Mouse (Mus musculus) intestine, embryonic 15.5 days (tissue): ENCODE data around the gene Klhl29. TPM values are rescaled to one million over a fixed set of nuclear protein-coding genes. Genes with fewer than 3 reads are reported as not detected.

Source experiments
- ATAC-seq: fragments of 200-750 bp; cut with Nextera tagmentation; 2 replicates; pipeline ENCODE4 v1.8.0; 2017; ENCODE audit warnings: moderate TSS enrichment, moderate library complexity
- H3K27ac ChIP-seq: fragments of 300-500 bp; sonication (generic); 2 replicates; pipeline ENCODE4 v1.5.1; 2015; ENCODE audit warnings: mild to moderate bottlenecking, inconsistent platforms
- H3K27me3 ChIP-seq: fragments of 300-500 bp; sonication (generic); replicated peaks from 2 replicates; pipeline ENCODE4 v1.6.1; 2015; ENCODE audit warnings: inconsistent platforms
- H3K36me3 ChIP-seq: fragments of 300-500 bp; sonication (generic); 2 replicates; pipeline ENCODE4 v1.6.1; 2015; ENCODE audit warnings: inconsistent platforms
- H3K4me1 ChIP-seq: fragments of 300-500 bp; sonication (generic); replicated peaks from 2 replicates; pipeline ENCODE4 v1.6.1; 2015; ENCODE audit warnings: inconsistent platforms
- H3K4me2 ChIP-seq: fragments of 300-500 bp; sonication (generic); replicated peaks from 2 replicates; pipeline ENCODE4 v1.6.1; 2015; ENCODE audit warnings: mild to moderate bottlenecking, inconsistent platforms
- H3K4me3 ChIP-seq: fragments of 300-500 bp; sonication (generic); replicated peaks from 2 replicates; pipeline ENCODE4 v1.5.1; 2015; ENCODE audit warnings: inconsistent platforms
- H3K9ac ChIP-seq: fragments of 300-500 bp; sonication (generic); 2 replicates; pipeline ENCODE4 v1.6.1; 2015; ENCODE audit warnings: inconsistent platforms
- H3K9me3 ChIP-seq: fragments of 300-500 bp; sonication (generic); 2 replicates; pipeline ENCODE4 v1.6.1; 2016; ENCODE audit warnings: inconsistent platforms
- WGBS: fragments of 180-500 bp; shearing (Covaris S2); methylation state at CpG from one replicate; pipeline ENCODE4 v1.1.7; 2015; 5-methylcytosine and 5-hydroxymethylcytosine counted together
- polyA plus RNA-seq: library from polyadenylated mRNA; unstranded; fragments of >200 nt; fragmentation: Nextera tagmentation; extraction: Ambion mirVana; gene quantifications from 2 replicates; pipeline ENCODE4 v1.2.1, GENCODE M21; 2015

Gene Klhl29
- polyA plus RNA-seq, 1 experiment from 2014 or later = 0.94 TPM

DNA sequence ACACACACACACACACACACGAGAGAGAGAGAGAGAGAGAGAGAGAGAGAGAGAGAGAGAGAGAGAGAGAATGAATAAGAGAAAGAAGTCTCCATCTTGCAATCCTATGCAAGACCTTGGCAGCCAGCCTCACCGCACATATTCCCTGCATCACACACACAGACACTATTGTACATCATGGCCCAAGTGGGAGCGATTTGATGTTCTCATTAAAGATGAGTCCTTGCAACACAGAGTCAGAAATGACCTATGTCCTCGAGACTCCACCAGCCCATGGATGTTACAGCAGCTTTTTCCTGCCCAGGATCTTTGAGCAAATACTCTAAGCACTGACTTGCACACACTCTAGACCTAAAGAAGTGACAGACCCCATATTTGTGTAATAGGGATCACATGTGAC is 114.0 kb downstream of the Klhl29 start:
- H3K4me1 ChIP-seq = no peaks in the 10 kb centered on the region
- 75% methylated on average over 4 of the region's 4 CpGs for WGBS
- ATAC-seq = no peak
- H3K36me3 ChIP-seq = no peaks in the 10 kb centered on the region
- H3K9me3 ChIP-seq = no peaks in the 10 kb centered on the region
- no peak overlapping the region for H3K4me3 ChIP-seq
- no peak overlapping the region for H3K9ac ChIP-seq
- no peak overlapping the region for H3K4me2 ChIP-seq
- H3K27ac ChIP-seq = no peak overlapping the region
- H3K27me3 ChIP-seq = no peaks in the 10 kb centered on the region

DNA sequence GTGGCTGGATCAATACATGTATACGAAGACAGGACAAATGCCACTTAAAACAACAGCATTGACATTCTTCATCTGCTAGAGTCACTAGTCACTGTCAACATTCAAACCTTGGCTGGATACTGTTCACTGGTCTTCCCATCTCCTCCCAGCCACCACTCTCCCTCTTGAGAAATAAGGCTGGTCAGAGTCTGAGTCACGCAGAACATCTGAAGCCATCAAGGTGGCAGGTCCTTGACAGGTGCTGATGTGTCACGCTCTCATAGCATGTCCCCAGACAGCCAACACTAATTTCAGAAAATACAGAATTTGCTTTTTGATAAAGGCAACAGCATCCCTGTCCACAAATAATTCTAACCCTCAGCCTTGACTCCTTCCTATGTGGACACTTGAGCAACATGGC is 116.7 kb downstream of the Klhl29 start:
- 81% methylated on average over 3 of the region's 3 CpGs for WGBS
- Histone ChIP-seq H3K36me3 (no peaks in the 10 kb centered on the region), H3K27me3 (no peaks in the 10 kb centered on the region), H3K4me3 (no peak overlapping the region), H3K9ac (no peak overlapping the region), H3K4me1 (peaks cover 13% of the 10 kb centered on the region), H3K4me2 (no peak overlapping the region), H3K27ac (no peak overlapping the region), H3K9me3 (no peaks in the 10 kb centered on the region)
- no peak for ATAC-seq

DNA sequence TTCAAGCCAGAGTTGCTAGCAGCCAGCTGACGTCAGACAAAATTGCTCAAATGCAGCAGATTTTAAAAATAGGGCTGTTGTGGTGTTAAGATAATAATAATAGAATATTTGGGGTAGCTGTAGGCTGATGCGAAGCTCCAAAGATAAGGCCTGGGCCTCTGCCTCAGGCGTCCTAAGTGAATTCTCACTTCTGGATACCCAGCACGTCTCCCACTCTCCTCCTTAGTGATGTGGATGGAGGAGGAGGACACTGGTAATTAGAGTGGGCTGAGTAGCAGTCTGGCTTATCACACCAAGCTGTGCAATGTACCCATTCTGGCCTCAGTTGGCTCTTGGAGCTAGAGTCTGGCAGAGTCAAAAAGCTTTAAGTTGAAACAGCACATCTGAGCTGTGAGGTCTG is 118.3 kb downstream of the Klhl29 start:
- H3K4me1 ChIP-seq = peaks cover 22% of the 10 kb centered on the region

GRCm38 (mm10) chr12:5255079-5255478 is 120.4 kb downstream of the Klhl29 start:
- peak overlapping the region; percentile 52 for H3K27ac ChIP-seq
- H3K4me1 ChIP-seq = peaks cover 24% of the 10 kb centered on the region
- 36% methylated on average over 9 of the region's 9 CpGs for WGBS
- no peak overlapping the region for H3K4me2 ChIP-seq
- no peak overlapping the region for H3K9ac ChIP-seq
- H3K9me3 ChIP-seq = no peaks in the 10 kb centered on the region
- H3K27me3 ChIP-seq = no peaks in the 10 kb centered on the region
- H3K36me3 ChIP-seq = no peaks in the 10 kb centered on the region
- H3K4me3 ChIP-seq = no peak overlapping the region
- ATAC-seq = peak; percentile 41; the same call in 1 of the 2 replicates

More for the DNA sequence above, 118.3 kb downstream of the Klhl29 start:
- 74% methylated on average over 4 of the region's 4 CpGs for WGBS
- no peak overlapping the region for H3K27ac ChIP-seq
- no peak overlapping the region for H3K4me3 ChIP-seq
- H3K9me3 ChIP-seq = no peaks in the 10 kb centered on the region
- no peak overlapping the region for H3K9ac ChIP-seq
- no peaks in the 10 kb centered on the region for H3K27me3 ChIP-seq
- ATAC-seq = no peak
- no peak overlapping the region for H3K4me2 ChIP-seq
- H3K36me3 ChIP-seq = no peaks in the 10 kb centered on the region

- Histone ChIP-seq H3K9ac (no peak overlapping the region), H3K27ac (peak overlapping the region; percentile 60), H3K4me2 (no peak overlapping the region), H3K9me3 (no peaks in the 10 kb centered on the region), H3K4me3 (no peak overlapping the region), H3K27me3 (no peaks in the 10 kb centered on the region), H3K4me1 (peaks cover 24% of the 10 kb centered on the region), H3K36me3 (no peaks in the 10 kb centered on the region)
- peak; percentile 51 for ATAC-seq
- 62% methylated on average over 4 of the region's 4 CpGs for WGBS
Observed at GRCm38 (mm10) chr12:5254246-5254982, 121.1 kb downstream of the Klhl29 start.

GRCm38 (mm10) chr12:5253289-5254005 is 122.0 kb downstream of the Klhl29 start:
- Histone ChIP-seq H3K4me1 (peaks cover 24% of the 10 kb centered on the region), H3K27ac (peak overlapping the region; percentile 25; the same call in 1 of the 2 replicates)
- 64% methylated on average over 10 of the region's 10 CpGs for WGBS

DNA sequence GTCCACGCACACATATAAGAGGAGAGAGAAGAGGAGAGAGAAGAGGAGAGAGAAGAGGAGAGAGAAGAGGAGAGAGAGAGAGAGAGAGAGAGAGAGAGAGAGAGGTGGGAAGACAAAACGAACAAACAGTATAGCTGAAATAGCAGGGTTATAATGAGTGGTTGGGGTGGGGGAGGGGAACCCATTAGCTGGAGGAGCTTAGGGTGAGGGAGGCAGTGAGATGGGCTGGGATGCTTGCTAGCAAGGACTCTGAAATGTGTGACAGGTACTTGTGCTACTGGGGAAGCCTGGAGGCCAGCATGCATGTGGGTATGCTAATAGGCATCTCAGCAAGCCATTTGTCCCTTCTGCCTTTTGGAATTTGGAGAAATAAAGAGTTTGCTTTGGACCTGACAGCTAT is 122.9 kb downstream of the Klhl29 start:
- Histone ChIP-seq H3K4me2 (no peak overlapping the region), H3K27me3 (no peaks in the 10 kb centered on the region), H3K36me3 (no peaks in the 10 kb centered on the region), H3K4me3 (no peak overlapping the region), H3K4me1 (peaks cover 28% of the 10 kb centered on the region), H3K9ac (no peak overlapping the region), H3K27ac (no peak overlapping the region), H3K9me3 (no peaks in the 10 kb centered on the region)
- WGBS = 69% methylated on average over 2 of the region's 2 CpGs
- no peak for ATAC-seq

More at GRCm38 (mm10) chr12:5253289-5254005, 122.0 kb downstream of the Klhl29 start:
- no peaks in the 10 kb centered on the region for H3K9me3 ChIP-seq
- no peak overlapping the region for H3K4me3 ChIP-seq
- no peaks in the 10 kb centered on the region for H3K36me3 ChIP-seq
- H3K9ac ChIP-seq = no peak overlapping the region
- no peak for ATAC-seq
- H3K4me2 ChIP-seq = no peak overlapping the region
- no peaks in the 10 kb centered on the region for H3K27me3 ChIP-seq

DNA sequence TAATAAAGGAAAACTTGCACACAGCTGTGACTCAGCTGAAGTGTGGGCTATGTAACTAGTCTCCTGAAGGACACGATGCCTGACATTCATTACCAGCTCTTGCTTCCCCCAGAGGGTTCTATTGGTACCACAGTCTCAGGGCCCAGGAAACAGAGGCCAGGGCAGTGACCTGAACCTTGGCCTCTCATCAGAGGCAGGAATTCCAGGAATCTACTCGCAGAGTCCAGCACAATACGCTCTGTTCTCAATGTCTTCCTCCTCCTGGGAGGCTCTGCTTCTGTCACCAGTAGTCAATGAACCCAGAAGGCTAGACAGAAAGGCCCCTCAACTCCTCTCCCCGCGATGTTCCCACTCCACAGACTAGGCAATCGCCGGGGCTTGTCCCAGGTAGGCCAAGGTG is 125.4 kb downstream of the Klhl29 start:
- WGBS = 52% methylated on average over 7 of the region's 7 CpGs
- Histone ChIP-seq H3K4me2 (no peak overlapping the region), H3K27me3 (no peaks in the 10 kb centered on the region), H3K36me3 (no peaks in the 10 kb centered on the region), H3K4me3 (no peak overlapping the region), H3K4me1 (peaks cover 33% of the 10 kb centered on the region), H3K9ac (no peak overlapping the region), H3K27ac (no peak overlapping the region), H3K9me3 (no peaks in the 10 kb centered on the region)
- no peak for ATAC-seq

GRCm38 (mm10) chr12:5249068-5249467 is 126.4 kb downstream of the Klhl29 start:
- no peaks in the 10 kb centered on the region for H3K9me3 ChIP-seq

DNA sequence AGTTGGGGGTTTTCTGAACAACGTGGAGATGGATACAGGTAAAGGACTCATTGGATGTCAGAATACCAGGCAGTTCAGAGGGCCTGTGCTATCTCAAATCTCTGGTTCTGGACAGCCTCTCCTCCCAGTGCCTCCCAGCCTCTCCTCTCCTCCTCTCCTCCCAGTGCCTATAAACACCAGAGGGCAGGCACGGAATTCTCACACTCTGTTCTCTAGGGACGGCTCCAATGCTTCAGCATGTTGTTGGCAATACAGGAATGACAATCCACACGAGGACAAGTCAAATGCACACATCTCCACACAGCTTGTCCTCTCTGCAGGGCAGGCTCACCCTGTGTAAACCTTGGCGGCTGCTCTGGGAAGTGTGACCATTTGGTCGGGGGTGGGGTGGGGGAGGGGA is 128.0 kb downstream of the Klhl29 start:
- Histone ChIP-seq H3K9ac (no peak overlapping the region), H3K4me3 (no peak overlapping the region), H3K27ac (0 out of 2 replicates have a peak overlapping the region, but pooled peaks have one; percentile 10), H3K4me2 (no peak overlapping the region), H3K27me3 (no peaks in the 10 kb centered on the region), H3K9me3 (no peaks in the 10 kb centered on the region), H3K36me3 (no peaks in the 10 kb centered on the region), H3K4me1 (peaks cover 16% of the 10 kb centered on the region; the same call in 1 of the 2 replicates)
- ATAC-seq = no peak
- WGBS = 14% methylated on average over 6 of the region's 6 CpGs

More at GRCm38 (mm10) chr12:5249068-5249467, 126.4 kb downstream of the Klhl29 start:
- no peak for ATAC-seq
- no peak overlapping the region for H3K9ac ChIP-seq
- 89% methylated on average over 13 of the region's 13 CpGs for WGBS
- no peak overlapping the region for H3K4me2 ChIP-seq
- peaks cover 27% of the 10 kb centered on the region for H3K4me1 ChIP-seq
- H3K36me3 ChIP-seq = no peaks in the 10 kb centered on the region
- no peak overlapping the region for H3K27ac ChIP-seq
- no peaks in the 10 kb centered on the region for H3K27me3 ChIP-seq
- no peak overlapping the region for H3K4me3 ChIP-seq

DNA sequence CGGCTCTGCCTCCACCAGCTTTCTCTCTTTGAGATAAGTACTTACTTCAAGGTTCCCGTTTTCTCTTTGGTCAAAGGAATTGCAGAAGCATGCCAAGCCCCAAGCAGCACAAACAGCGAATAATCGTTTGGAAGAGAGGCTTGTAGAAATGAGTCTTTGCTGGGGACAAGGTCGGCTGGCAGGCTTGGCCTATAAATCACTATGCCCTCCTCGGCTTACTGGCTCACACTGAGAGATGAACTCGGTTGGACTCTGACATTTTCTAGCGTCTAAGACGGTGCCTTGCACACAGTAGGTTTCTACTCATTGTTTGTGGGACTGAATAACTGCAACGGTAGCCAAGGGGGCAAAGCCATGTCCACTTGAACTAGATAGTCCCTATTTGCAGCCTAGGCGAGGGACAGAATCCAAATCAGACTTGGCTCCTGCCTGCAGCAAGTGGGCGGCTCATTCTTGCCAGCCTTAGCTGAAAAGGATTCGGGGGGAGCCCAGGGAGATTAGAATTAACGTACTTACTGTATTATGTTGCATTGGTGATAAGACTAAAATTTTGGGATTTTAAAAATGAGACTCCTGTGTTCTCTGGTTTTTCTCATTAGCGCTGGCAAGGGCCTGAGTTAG is 128.7 kb downstream of the Klhl29 start:
- peaks cover 16% of the 10 kb centered on the region; the same call in 1 of the 2 replicates for H3K4me1 ChIP-seq
- H3K4me2 ChIP-seq = no peak overlapping the region
- H3K9ac ChIP-seq = no peak overlapping the region
- H3K27ac ChIP-seq = no peak overlapping the region
- no peaks in the 10 kb centered on the region for H3K27me3 ChIP-seq
- no peaks in the 10 kb centered on the region for H3K36me3 ChIP-seq
- ATAC-seq = no peak
- WGBS = 62% methylated on average over 15 of the region's 15 CpGs
- H3K9me3 ChIP-seq = no peaks in the 10 kb centered on the region
- H3K4me3 ChIP-seq = no peak overlapping the region

GRCm38 (mm10) chr12:5246193-5246621 is 129.3 kb downstream of the Klhl29 start:
- Histone ChIP-seq H3K9ac (no peak overlapping the region), H3K27ac (no peak overlapping the region), H3K27me3 (no peaks in the 10 kb centered on the region), H3K36me3 (no peaks in the 10 kb centered on the region), H3K4me1 (peaks cover 16% of the 10 kb centered on the region; the same call in 1 of the 2 replicates), H3K4me2 (no peak overlapping the region), H3K9me3 (no peaks in the 10 kb centered on the region), H3K4me3 (no peak overlapping the region)
- WGBS = 74% methylated on average over 9 of the region's 9 CpGs
- no peak for ATAC-seq
